In the genomic region with DNA sequence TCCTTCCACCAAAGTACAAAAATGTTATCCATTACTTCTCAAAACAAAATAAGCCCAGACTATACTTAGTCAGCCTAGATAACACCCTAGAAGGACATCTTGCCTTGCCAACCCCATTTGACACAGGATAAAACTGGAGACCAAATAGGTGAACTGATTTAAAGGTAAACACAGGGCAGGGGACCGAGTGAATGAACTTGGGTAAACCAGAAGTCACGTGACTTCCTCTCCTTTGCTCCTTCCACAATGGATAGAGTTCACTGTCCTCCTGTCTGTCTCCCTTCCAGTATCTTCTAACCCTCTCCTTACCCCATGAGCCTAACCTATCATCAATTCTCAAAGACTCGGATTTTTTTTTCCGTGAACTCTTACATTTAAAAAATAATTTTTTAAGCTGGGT, we compare ENCODE assay signal across 26 mouse cellular contexts.
"Had no signal": no experiment of that assay in that cellular context is flagged by ENCODE, and none has a peak within 500 bp of the region (broad histone marks: within the 10 kb centered on the region; RNA-seq: fewer than 3 reads in every experiment).

No protein-coding gene starts in this region.

- H3K9me3 ChIP-seq: heart, embryonic 13.5 days; heart, embryonic 15.5 days; hindbrain, embryonic 13.5 days; hindbrain, embryonic 15.5 days; kidney, embryonic 15.5 days; limb, embryonic 13.5 days; limb, embryonic 15.5 days had no signal

- H3K9ac ChIP-seq: heart, embryonic 13.5 days; heart, embryonic 15.5 days; hindbrain, embryonic 13.5 days; hindbrain, embryonic 15.5 days; kidney, embryonic 15.5 days; limb, embryonic 13.5 days; limb, embryonic 15.5 days; liver, embryonic 14.5 days had no signal

- H3K27ac ChIP-seq: heart, adult 2 months; heart, embryonic 13.5 days; heart, embryonic 15.5 days; hindbrain, embryonic 13.5 days; hindbrain, embryonic 15.5 days; hindbrain, postnatal 0 days; kidney, embryonic 15.5 days; kidney, postnatal 0 days; limb, embryonic 13.5 days; limb, embryonic 15.5 days; liver, embryonic 14.5 days had no signal

- ATAC-seq: hindbrain, postnatal 0 days; intestine, embryonic 16.5 days had no signal

- DNase-seq: gastrocnemius, adult 2 months; gastrocnemius, postnatal 10 days; gastrocnemius, postnatal 36 days; heart, adult 2 months; heart, postnatal 14 days; heart, postnatal 36 days; kidney, adult 11 months; kidney, adult 2 months; kidney, adult 9 months; kidney, postnatal 14 days; kidney, postnatal 36 days; layer of hippocampus, adult 9-11 months; layer of hippocampus, postnatal 36 days; left cerebral cortex, postnatal 4 days had no signal

- H3K4me3 ChIP-seq: gastrocnemius, adult 2 months; heart, adult 2 months; heart, embryonic 13.5 days; heart, embryonic 15.5 days; hindbrain, embryonic 13.5 days; hindbrain, embryonic 15.5 days; kidney, embryonic 15.5 days; limb, embryonic 13.5 days; limb, embryonic 15.5 days had no signal

- H3K36me3 ChIP-seq: heart, embryonic 13.5 days; heart, embryonic 15.5 days; hindbrain, embryonic 13.5 days; hindbrain, embryonic 15.5 days; kidney, embryonic 15.5 days; limb, embryonic 13.5 days; limb, embryonic 15.5 days had no signal

- H3K4me2 ChIP-seq: heart, embryonic 11.5 days; heart, embryonic 13.5 days; heart, embryonic 15.5 days; hindbrain, embryonic 13.5 days; hindbrain, embryonic 15.5 days; kidney, embryonic 15.5 days; limb, embryonic 13.5 days; limb, embryonic 15.5 days had no signal

- H3K4me1 ChIP-seq: heart, embryonic 15.5 days; hindbrain, embryonic 13.5 days; hindbrain, embryonic 15.5 days; limb, embryonic 13.5 days; limb, embryonic 15.5 days had no signal

- H3K27me3 ChIP-seq: heart, embryonic 13.5 days; heart, embryonic 15.5 days; hindbrain, embryonic 13.5 days; kidney, embryonic 15.5 days; limb, embryonic 13.5 days; limb, embryonic 15.5 days had no signal
